Mouse (Mus musculus) adrenal gland (tissue): ENCODE data around the gene Rabggta.
"Not testable (repeated sequence)": the region's sequence is repeated elsewhere in the genome, so short reads cannot be mapped to it uniquely, and the experiment has no call there.

Source experiments
- intact Hi-C: fragments of 180-260 bp; cut with DNase I; formaldehyde crosslinking; loops from one replicate; pipeline ENCODE4 v1.15.1; 2025
- long read RNA-seq, 2 experiments: library from polyadenylated mRNA; unstranded; transcript quantifications; one replicate each; pipeline ENCODE4 v2.0.0; 2020; ENCODE audit warnings: borderline replicate concordance in 1 of 2; ENCODE audit not compliant: insufficient replicate concordance in 1 of 2

Rabggta gene
- long read RNA-seq, experiment 1, transcript Rabggta-202 (17 exons, 1,886 nt), result major isoform, 10 of 14 reads
- long read RNA-seq, experiment 1, partial matches to known transcripts, result 1 of 14 reads
- long read RNA-seq, experiment 1, other reads (novel, unspliced or antisense), result 0 of 14 reads
- long read RNA-seq, experiment 2, transcript Rabggta-202 (17 exons, 1,886 nt), result major isoform, 12 of 18 reads
- long read RNA-seq, experiment 2, partial matches to known transcripts, result 3 of 18 reads
- long read RNA-seq, experiment 2, other reads (novel, unspliced or antisense), result 1 of 18 reads

- intact Hi-C loops, result no loop called here
These were observed at the start of gene Rabggta for GRCm38 (mm10) chr14:55721700-55722437. TSS of gene Rabggta (minus strand) at chr14:55722263.

GRCm38 (mm10) chr14:55769087-55769703 is 47.1 kb upstream of the Rabggta start:
- intact Hi-C loops, result no loop called here

- intact Hi-C loops, result no loop called here
These were observed 46.5 kb upstream of the Rabggta start for GRCm38 (mm10) chr14:55768555-55768954.

GRCm38 (mm10) chr14:55767519-55768414 is 45.7 kb upstream of the Rabggta start:
- intact Hi-C loops, result no loop called here

GRCm38 (mm10) chr14:55765696-55766095 is 43.6 kb upstream of the Rabggta start, which contains the start of gene Ltb4r1:
TSS of gene Ltb4r1 (plus strand) at chr14:55765962.
- intact Hi-C loops, result no loop called here

GRCm38 (mm10) chr14:55763166-55763565 is 41.1 kb upstream of the Rabggta start:
- intact Hi-C loops, result no loop called here

- intact Hi-C loops, result no loop called here
These were observed 40.1 kb upstream of the Rabggta start for GRCm38 (mm10) chr14:55762001-55762821.

- intact Hi-C loops, result no loop called here
These were observed 39.1 kb upstream of the Rabggta start, which contains the start of gene Ltb4r2 for GRCm38 (mm10) chr14:55761163-55761562. TSS of gene Ltb4r2 (plus strand) at chr14:55761428.

- intact Hi-C loops, result not testable (repeated sequence)
These were observed 38.1 kb upstream of the Rabggta start for GRCm38 (mm10) chr14:55760156-55760555.

GRCm38 (mm10) chr14:55758363-55758784 is 36.3 kb upstream of the Rabggta start, which contains the start of gene Cideb:
TSS of gene Cideb (minus strand) at chr14:55758458.
- intact Hi-C loops, result loop anchor here (5.0 kb wide), 1 partner anchor 131 kb away; no protein-coding TSS in a partner anchor

- intact Hi-C loops, result loop anchor here (5.0 kb wide), 1 partner anchor 130 kb away; no protein-coding TSS in a partner anchor
These were observed 35.5 kb upstream of the Rabggta start for GRCm38 (mm10) chr14:55757566-55757965.

GRCm38 (mm10) chr14:55747051-55747847 is 25.2 kb upstream of the Rabggta start:
- intact Hi-C loops, result no loop called here

GRCm38 (mm10) chr14:55745861-55746237 is 23.8 kb upstream of the Rabggta start:
- intact Hi-C loops, result loop anchor here (2.0 kb wide), 1 partner anchor 111 kb away; the partner anchor contains the start of gene Ipo4

- intact Hi-C loops, result loop anchor here (2.0 kb wide), 1 partner anchor 111 kb away; the partner anchor contains the start of gene Ipo4
These were observed 23.3 kb upstream of the Rabggta start, which contains the start of the genes Dhrs1 and Nop9 for GRCm38 (mm10) chr14:55745180-55745860. TSS of gene Dhrs1 (minus strand) at chr14:55745690. TSS of gene Nop9 (plus strand) at chr14:55745693.

GRCm38 (mm10) chr14:55743711-55744110 is 21.6 kb upstream of the Rabggta start:
- intact Hi-C loops, result loop anchor here (2.0 kb wide), 2 partner anchors 59 to 109 kb away; partner anchors contain the start of gene Ipo4

GRCm38 (mm10) chr14:55737086-55737687 is 15.1 kb upstream of the Rabggta start:
- intact Hi-C loops, result no loop called here

- intact Hi-C loops, result no loop called here
These were observed 13.7 kb upstream of the Rabggta start for GRCm38 (mm10) chr14:55735758-55736157.

- intact Hi-C loops, result no loop called here
These were observed 13.3 kb upstream of the Rabggta start for GRCm38 (mm10) chr14:55735334-55735733.
